Mouse (Mus musculus) c-Kit-positive CD71-negative TER-119-negative erythroid progenitor cells, embryonic 14.5 days (primary cell): ENCODE data around the gene Ager.

Source experiments
- DNase-seq: peaks from one replicate; pipeline ENCODE4 v3.0.0-alpha.2; 2013; ENCODE audit warnings: low read depth

Gene Ager

DNA sequence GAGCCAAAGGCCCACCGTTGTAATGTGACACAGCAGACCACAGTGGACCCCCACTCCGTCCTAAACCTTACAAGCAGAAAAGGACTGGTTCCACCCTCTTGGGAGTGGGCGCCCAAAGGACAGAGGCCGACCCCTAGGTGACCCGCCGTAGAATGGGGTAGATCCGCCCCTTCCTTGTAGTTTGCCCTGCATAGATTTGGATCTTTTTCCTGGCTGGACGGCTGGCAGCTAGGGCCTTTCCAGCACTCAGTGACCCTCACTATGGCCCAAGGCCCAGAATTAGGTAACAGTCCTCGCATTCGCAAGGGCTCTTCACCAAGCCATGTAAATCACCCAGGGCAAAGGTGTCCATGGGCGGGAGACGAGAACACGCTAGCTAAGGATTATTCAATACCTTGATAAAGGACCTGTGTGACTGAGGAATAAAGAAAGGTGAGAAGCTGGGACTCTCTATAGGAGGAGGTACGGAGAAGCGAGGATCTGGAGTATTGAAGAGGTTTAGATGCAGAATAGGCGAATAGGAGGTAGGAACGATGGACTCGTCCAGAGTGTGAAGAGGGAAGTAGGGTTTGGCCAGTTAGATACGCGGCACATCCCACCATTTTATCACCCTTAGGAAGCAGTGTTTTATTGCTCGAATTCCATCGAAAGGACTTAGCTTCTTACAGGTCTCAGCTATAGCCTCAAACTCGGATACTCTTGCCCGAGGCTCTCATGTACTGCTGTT is 7.0 kb downstream of the Ager start:
- DNase-seq: no peak

DNA sequence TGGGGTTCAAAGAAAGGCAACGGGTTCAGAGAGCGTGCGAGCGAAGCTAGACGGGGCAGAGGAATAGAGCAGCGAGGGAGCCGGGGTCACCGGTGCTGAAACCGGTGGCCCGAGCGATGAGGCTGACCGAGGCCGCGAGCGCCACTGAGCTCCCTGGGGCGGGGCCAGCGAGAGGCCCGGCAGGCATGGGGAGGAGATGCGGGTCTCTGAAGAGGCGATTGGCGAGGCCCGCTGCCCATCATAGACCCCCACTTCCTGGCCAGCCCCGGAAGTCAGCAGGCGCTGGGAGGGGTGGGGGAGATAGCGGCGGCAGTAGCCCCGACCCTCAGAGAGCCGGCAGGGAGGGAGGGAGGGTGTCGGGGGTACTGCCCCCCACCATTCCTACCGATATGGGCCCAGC is 7.9 kb downstream of the Ager start:
- peak; percentile 82 for DNase-seq

DNA sequence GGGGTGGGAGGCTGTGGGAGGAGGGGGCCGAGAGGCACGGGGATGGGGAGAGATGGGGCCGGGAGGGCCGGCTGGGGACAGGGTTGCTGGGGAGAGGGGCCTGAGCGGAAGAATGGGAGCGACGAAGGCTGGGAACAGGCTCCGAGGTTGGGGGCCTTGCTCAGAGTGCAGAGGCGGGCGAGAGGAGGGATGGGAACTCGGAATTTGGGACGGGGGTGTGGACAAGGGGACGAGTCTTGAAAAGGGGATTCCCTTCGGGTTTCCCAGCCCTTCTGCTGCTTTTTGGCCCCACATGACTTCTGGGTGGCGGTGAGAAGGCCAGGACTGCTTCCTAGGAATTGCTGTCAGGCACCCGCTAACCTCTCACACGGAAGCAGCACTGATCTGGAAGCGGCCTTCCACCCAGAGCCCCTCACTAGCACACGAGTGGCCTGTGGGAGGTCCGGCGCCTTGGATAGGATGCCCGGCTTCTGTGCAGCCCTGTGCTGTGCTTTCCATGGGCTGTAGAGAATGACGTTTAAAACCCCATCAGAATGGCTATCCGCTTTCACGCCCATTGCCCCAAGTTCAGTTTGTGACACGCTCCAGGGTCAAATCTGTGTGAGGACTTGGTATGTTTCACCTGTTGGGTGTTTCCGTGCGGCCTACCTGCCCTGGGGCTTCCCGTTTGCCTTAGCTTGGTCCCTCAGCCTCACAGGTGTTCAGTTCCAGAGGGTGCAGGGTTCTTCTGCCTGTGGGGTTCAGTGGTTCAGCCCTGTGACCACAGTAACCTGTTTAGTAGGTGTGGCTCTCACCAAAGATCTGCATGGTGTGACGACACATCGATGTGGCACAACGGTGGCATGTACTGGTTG is 8.8 kb downstream of the Ager start:
- no peak for DNase-seq

DNA sequence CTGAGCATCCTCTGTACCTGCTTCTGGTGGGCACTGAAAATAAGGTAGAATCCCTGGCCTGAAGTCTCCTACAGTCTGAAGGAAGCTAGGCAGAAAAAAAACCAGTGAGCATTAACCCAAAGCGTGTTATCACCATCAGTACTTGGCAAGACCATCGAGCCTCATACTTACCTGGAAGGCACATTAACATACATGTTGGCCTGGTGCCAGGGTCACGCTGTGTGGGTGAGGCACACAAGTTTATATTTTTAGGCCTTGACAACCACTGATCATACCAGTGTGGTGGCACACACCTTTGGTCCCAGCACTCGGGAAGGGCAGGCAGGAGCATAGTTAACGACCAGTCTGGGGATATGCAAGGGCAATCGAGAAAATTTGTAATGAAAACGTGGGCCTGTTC is 10.3 kb downstream of the Ager start:
- no peak for DNase-seq

DNA sequence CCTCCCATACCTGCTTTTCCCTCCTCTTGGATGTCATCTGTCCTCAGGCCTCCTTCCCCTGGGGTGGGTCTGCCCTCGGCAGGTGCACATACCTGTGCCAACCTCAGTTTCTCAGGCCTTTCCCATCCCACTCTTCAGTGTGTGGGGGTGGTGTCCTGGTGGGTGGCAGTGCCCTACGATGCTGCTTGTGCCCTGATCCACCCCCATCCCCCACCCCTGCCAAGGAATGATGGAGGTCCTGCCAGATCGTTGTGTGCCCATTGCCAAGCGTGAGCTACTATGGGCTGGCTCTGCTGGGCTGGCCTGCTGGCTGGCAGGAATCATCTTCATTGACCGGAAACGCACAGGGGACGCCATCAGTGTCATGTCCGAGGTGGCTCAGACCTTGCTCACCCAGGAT is 13.4 kb downstream of the Ager start:
- DNase-seq: no peak

DNA sequence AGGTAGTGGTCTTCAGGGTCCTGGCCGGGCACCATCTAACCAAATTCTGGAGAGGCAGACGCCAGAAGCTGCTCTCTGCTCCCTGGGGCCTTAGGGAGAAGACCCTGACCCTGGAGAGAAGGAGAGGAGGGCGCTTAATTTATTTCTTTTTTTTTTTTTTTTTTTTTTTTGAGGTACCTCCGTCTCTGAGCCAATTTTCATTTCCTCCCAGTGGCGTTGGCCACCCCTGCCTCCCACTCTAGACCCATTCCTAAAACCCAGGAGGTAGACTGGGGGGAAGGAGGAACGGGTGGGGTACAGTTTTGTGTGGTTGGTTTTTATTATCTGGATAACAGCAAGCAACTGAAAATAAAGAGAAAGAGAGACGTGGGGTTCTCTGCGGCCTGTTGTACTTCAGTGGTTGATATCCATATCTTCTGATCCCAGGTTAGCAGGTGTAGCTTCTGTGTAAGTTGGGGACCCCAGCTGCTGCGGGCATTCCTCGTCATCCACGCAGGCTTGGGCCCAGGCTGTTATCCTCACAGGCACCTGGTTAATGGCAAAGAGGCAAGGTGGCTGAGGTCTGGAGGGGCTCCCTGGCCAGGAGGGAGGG is 15.5 kb downstream of the Ager start:
- no peak for DNase-seq

DNA sequence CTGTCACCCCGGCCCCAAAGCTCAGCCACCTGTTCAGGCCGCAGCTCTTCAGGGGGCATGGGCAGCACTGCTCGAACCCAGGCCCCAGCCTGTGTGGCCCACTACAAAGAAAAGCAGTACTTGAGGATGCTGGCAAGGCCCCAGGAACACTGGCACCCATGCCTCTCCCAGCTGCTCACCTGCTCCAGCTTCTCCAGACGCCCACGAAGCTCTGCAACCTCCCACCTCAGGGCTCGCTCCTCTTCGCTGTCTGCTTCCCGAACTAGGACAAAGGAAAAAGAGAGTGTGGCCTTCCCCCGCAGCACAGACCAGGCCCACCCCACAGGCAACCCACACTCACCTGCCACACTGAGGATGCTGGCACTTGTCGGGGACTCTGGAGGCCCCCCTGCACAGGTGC is 16.2 kb downstream of the Ager start:
- DNase-seq: no peak

DNA sequence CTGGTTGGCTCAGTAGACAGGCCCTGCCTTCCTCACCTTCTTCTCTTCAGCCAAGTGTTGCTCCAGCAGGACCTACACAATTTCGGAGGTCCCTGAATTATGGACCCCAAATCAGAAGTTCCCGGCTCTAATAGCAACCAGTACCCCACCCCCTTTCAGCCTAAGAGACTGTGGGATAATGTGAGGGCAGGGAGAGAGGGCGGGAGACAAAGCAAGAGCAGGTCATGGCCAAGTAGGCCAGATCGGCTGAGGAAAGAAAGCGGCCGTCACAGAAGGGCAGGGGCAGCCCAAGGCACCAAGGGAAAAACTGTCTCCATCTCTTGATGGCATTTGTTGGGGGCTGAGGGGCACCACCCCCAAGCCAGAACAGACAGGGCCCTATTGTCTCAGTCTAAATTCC is 18.2 kb downstream of the Ager start, which contains the start of gene Egfl8:
Egfl8 (minus strand) TSS at position 101 of the 400 bp plus-strand sequence.
- no peak for DNase-seq

DNA sequence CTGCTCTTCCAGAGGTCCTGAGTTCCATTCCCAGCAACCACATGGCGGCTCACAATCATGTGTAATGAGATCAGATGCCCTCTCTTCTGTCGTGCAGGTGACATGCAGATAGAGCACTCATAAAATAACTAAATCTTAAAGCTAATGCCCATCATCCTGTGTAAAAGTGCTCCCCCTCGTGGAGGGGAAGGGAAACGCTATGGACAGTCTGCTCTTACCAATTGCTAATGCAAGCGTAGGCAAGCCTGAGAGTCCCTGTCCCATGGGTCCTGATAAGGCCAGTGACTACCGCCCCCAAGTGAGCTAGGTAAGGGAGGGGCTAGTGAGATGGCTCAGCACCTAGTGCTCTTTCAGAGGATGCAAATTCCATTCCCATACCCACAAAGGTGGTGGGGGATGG is 21.3 kb downstream of the Ager start:
- peak; percentile 86 for DNase-seq

DNA sequence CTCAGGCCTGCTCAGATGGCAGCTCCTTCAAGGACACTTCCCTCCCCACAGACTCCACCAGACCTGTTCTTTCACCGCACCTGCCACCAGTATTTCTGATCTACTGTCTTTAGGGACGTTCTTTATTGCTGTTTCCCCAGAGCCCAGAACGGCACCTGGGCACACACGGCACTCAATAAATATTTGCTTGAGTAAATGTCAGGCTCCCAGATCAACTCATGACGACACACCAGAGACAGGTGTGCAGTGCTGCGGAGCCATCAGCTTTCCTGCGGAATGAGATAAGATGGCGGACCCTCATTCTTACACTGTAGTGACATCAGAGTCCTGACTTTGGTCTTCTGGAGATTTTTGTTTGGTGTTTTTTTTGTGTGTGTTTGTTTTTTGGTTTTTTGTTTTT is 23.3 kb downstream of the Ager start:
- no peak for DNase-seq

DNA sequence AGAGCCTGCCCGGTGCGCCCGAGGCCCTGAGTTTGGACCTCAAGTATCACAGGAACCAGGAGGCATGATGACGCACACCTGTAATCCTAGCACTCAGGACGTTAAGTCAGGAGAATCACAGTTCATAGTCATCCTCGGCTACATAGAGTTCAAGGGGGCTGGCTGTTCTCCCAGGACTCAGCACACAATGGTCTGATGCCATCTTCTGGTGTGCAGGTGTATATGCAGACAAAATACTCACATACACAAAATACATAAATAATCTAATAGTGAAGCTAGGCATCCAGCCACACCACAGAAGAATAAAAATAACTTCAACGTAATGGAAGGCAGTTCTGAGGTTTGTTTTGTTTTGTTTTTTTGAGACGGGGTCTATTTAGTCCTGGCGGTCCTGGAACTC is 25.5 kb downstream of the Ager start:
- no peak for DNase-seq

DNA sequence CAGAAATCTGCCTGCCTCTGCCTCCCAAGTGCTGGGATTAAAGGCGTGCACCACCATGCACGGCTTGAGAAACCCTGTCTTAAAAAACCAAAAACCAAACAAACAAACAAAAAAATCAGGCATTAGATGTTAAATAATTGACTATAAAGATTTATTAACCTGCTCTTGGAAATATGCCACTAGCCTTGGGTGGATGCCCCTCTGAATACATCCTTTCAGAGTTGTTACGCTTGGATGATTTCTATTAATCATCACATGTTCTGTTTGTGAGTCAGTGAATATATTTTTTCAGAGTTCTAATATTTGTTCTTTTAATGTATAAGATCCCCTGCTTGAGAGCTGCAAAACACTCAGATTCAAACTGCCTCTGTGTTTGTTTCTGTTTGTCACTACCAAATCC is 27.3 kb downstream of the Ager start:
- no peak for DNase-seq

DNA sequence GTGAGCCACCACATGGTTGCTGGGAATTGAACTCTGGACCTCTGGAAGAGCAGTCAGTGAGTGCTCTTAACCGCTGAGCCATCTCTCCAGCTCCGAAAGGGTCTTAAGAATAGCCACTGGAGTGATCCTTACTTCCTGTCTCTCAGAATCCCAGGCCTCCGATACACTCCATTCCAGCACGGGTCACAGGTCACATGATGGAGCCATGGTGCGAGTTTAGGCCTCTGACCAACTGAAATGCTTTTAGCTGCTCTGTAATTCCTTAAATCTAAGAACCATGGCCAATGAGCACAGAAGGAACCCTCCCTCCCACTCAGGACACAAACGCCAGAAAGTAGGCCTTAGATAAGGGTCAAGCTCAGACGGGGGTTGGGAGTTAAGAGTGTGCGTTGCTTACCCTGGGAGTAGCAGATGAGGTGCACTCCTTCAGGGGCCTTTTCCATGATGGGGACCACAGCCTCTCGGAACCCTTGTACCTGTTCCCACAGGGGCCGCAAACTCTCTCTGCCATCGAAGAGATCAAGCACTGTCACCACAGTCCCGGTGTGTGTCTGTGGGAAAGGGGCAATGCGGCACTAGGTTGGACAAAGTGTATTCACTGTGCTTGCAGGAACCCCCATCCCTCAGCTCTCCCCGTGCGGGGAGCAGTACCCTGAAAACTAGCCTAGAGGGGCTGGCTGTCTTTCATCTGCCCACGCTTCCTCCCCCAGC is 28.6 kb downstream of the Ager start:
- DNase-seq: no peak

DNA sequence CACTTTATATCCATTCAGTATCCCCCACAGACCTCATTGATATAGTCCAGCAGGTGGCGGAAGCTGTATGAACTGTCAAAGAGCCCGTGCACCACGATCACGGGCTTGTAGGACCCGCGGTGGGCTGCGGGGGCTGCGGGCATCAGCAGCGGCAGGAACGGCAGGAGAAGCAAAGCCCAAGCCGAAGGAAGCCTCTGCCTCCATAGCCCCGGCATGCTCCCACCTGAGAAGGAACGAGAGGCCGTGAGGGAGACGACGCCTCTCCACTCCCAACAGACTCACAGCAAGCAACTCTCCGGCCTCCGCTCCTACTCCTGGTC is 29.1 kb downstream of the Ager start:
- DNase-seq: no peak

DNA sequence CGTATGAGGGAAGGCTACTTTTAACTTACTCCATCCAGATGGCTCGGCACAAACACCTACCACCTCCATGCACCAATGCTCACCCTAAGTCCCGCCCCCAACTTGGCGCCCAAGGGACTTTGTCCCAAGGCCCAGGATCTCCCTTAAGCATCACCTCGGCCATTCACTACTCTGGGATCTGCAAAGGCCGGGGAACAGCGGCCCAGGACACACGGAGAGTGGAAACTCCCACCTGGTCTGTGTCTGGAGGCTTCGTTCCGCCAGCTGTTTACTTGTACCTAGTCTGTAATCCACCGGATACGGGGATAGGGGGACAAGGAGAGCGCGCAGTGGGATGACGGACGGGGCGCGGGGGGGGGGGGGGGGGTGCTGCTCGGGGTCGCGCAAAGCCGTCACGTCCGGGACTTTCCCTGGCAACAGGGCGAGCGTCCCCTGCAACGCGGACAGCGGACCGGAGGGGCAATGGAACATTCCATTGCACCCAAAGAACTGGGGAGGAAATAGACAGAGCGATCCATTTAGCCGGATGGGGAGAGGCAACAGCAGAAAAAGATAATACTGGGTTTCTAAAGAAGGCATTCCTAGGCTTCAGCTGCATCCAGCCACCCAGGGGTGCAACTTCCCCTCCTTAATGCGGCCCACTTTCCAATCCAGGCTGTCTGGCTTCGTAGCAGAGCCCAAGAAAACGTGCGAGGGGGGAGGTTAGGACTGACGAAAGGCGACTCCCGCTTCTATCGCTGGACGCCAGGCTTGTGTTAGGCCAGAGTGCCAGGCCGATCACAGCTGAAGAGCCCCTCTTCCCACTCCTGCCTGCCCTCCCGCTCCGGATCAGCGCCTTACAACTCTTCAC is 29.7 kb downstream of the Ager start:
- DNase-seq: no peak

DNA sequence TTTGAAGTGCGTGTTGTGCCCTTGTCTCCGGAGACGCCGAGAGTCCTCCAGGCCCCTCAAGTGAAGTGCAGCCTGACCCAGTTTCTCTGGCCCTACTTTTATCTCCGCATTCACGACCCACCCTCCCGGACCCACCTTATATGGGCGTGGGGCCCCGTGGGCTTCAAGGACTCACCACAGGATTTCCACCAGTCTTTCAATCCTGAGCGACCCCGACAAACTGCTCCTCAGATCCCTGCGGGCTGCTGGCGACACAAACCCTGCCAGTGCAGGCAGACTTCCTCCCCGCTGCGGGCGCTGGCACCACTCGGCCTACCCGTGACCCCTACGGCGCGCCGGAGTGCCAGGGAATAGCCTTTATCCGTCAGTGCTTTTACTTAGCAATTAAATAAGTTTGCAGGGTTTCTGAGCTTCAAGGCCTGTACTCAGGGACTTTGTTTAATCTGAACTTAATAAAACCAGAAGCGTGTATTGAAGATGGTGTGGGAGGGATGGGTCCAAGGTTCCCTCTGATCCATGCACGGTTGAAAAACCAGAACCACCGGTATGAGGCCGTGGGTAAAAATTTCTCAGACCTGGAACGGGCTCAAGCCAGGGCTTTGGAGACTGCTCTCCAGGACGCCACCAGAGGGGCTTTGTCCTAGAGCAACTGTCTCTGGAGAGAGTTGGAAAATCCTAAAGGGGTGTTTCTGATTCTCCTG is 30.4 kb downstream of the Ager start, which contains the start of gene Ppt2:
Ppt2 (minus strand) TSS at position 568 of the 701 bp plus-strand sequence.
- DNase-seq: no peak

DNA sequence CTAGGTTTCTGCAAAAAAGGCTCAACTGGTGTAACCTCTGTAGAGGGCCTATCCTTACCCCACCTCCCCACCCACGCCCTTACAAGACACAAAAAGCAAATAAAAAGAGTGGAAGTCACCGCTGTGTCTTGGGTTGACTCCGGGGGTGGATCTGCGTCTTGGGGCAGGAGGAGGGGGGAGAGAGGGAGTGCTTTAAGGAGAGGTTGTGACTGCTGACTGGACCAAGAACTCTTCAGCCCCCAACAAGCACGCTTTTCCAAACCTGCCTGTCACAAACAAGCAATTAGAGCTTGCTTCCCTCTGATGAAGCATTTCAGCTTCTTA is 30.9 kb downstream of the Ager start:
- DNase-seq: no peak

DNA sequence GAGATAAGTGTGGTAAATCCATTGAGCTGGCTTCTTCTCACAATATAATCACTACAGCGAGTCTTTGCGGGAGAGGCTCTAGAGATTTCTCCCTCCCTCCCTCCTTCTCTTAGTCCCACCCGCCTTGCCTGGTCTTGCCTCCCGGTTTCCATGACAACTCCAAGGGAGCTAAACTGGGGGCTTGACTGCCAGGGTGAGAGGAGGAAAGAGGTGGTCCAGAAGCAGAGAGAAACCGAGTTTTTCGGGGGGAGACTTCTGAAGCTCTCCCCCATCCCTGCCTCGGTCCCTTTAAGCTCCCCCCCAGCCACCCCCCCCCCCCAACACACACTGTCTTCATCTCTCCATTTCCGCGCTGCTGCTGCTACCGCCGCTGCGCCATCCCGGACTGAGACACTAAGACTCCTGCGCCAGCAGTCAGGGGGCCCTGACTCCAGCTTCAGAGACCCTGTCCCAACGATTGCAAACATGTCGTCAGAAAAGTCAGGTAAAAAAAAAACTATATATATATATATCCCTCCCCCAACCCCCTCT is 31.6 kb downstream of the Ager start, which contains the start of gene Prrt1:
Prrt1 (plus strand) TSS at position 313 of the 531 bp plus-strand sequence.
- no peak for DNase-seq

DNA sequence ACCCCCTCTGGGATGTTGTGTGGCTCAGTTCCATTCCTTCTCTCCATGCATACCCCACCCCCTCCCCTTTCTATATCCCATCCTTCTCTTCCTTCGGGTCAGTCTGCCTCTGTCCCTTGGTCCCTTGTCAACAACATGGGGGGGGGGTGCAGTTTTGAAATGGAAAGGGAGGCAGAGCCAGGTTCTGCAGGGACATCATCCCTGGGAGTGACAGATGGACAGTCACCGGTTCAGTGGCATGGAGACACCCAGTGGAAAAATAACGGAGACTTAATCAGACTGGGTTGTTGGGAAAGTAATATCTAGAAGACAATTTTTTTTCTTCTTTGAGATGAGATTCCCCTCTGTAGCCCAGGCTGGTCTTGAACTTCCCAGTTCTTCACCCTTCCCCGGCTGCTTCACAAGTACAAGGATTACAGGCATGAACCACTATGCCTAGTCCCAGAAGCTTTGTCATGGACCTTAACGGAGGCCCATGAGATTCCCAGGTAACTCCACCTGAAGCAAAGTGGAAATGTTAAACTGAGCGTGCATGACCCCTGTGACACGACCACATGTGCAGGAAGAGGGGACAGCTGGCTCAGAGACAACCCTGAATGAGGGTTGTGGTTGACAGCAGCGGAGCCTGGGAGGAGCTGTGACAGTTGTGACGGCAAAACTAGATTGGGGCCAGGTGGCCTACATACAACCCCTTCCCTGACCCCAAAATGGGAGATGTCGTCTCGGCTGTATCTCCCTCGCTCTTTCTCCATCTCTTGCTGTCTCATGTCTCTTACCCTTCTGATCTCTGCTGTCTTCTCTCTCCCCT is 32.3 kb downstream of the Ager start:
- no peak for DNase-seq

DNA sequence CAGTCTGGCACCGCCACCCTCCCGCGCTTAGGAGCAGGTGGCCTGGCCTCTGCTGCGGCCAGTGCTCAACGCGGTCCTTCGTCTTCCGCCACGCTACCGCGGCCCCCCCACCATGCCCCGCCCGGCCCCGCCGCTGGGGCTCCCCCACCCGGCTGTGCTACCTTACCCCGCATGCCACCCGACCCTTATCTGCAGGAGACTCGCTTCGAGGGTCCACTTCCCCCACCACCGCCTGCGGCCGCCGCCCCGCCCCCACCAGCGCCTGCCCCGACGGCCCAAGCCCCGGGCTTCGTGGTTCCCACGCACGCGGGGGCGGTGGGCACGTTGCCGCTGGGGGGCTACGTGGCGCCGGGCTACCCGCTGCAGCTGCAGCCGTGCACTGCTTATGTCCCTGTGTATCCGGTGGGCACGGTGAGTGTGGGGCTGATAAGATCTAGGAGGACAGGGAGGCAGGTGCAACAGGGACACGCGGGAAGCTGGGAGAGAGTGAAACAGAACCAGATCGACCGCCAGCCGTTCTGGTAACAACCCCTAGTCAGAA is 33.2 kb downstream of the Ager start:
- no peak for DNase-seq
